Mouse (Mus musculus) mouse trophoblast stem cell (cell line): ENCODE measurements around the gene Map3k6.

Experiments used
- in situ Hi-C, 2 experiments: fragments of 300-500 bp; cut with MseI, MboI; formaldehyde crosslinking; loops; 2 replicates in 1 of 2; 3 replicates in 1 of 2; pipeline ENCODE4 v1.15.1; 2025

The Map3k6 gene

GRCm38 (mm10) chr4:133240490-133240921, at the start of gene Map3k6:
Gene Map3k6 (plus strand): TSS chr4:133240818.
- in situ Hi-C loops: no loop called here

- in situ Hi-C loops: no loop called here
These were observed 46.1 kb upstream of the Map3k6 start for GRCm38 (mm10) chr4:133194482-133194881.

GRCm38 (mm10) chr4:133195014-133195413, 45.6 kb upstream of the Map3k6 start:
- in situ Hi-C loops: no loop called here

- in situ Hi-C loops: no loop called here
These were observed 44.5 kb upstream of the Map3k6 start for GRCm38 (mm10) chr4:133196136-133196535.

- in situ Hi-C loops: no loop called here
These were observed 43.8 kb upstream of the Map3k6 start for GRCm38 (mm10) chr4:133196852-133197251.

- in situ Hi-C loops: no loop called here
These were observed 43.3 kb upstream of the Map3k6 start for GRCm38 (mm10) chr4:133197355-133197754.

GRCm38 (mm10) chr4:133197801-133198286, 42.8 kb upstream of the Map3k6 start:
- in situ Hi-C loops: no loop called here

- in situ Hi-C loops: no loop called here
These were observed 42.1 kb upstream of the Map3k6 start for GRCm38 (mm10) chr4:133198337-133199180.

- in situ Hi-C loops: no loop called here
These were observed 40.9 kb upstream of the Map3k6 start for GRCm38 (mm10) chr4:133199743-133200142.

GRCm38 (mm10) chr4:133200343-133200742, 40.3 kb upstream of the Map3k6 start:
- in situ Hi-C loops: no loop called here

- in situ Hi-C loops: no loop called here
These were observed 39.4 kb upstream of the Map3k6 start for GRCm38 (mm10) chr4:133201006-133201771.

GRCm38 (mm10) chr4:133202254-133202653, 38.4 kb upstream of the Map3k6 start:
- in situ Hi-C loops: no loop called here

- in situ Hi-C loops: no loop called here
These were observed 37.0 kb upstream of the Map3k6 start for GRCm38 (mm10) chr4:133203591-133203990.

- in situ Hi-C loops: no loop called here
These were observed 36.2 kb upstream of the Map3k6 start for GRCm38 (mm10) chr4:133204379-133204778.

GRCm38 (mm10) chr4:133209366-133209765, 31.3 kb upstream of the Map3k6 start:
- in situ Hi-C loops: no loop called here

GRCm38 (mm10) chr4:133210023-133210787, 30.4 kb upstream of the Map3k6 start:
- in situ Hi-C loops: no loop called here

GRCm38 (mm10) chr4:133210788-133211390, 29.7 kb upstream of the Map3k6 start:
- in situ Hi-C loops: no loop called here

GRCm38 (mm10) chr4:133211751-133212561, 28.7 kb upstream of the Map3k6 start, which contains the start of the genes Cd164l2 and Gpr3:
Gene Cd164l2 (plus strand): TSS chr4:133212131.
Gene Gpr3 (minus strand): TSS chr4:133212536.
- in situ Hi-C loops: no loop called here

GRCm38 (mm10) chr4:133212562-133213267, 27.9 kb upstream of the Map3k6 start:
- in situ Hi-C loops: no loop called here

GRCm38 (mm10) chr4:133213268-133213590, 27.4 kb upstream of the Map3k6 start:
- in situ Hi-C loops: no loop called here
